Mouse (Mus musculus): ENCODE results near the gene Rhpn2. TPM values are rescaled to one million over a fixed set of nuclear protein-coding genes. Genes with fewer than 3 reads are reported as not detected.
"Not testable (repeated sequence)": the region's sequence is repeated elsewhere in the genome, so short reads cannot be mapped to it uniquely, and the experiment has no call there.

Gene Rhpn2
- 4.3 and 5.0 TPM in 2 replicates for polyA plus RNA-seq (2012; rRNA removed)

GRCm38 (mm10) chr7:35333692-35334526 lies at the start of gene Rhpn2:
Gene Rhpn2, plus strand, starts transcription at chr7:35334170.
- DNase-seq (ENCODE audit: low spot score), result peak; percentile 92

GRCm38 (mm10) chr7:35293464-35293863 lies 40.5 kb upstream of the Rhpn2 start:
- no peak for DNase-seq (ENCODE audit: low spot score)

GRCm38 (mm10) chr7:35295631-35296030 lies 38.3 kb upstream of the Rhpn2 start:
- no peak for DNase-seq (ENCODE audit: low spot score)

DNA sequence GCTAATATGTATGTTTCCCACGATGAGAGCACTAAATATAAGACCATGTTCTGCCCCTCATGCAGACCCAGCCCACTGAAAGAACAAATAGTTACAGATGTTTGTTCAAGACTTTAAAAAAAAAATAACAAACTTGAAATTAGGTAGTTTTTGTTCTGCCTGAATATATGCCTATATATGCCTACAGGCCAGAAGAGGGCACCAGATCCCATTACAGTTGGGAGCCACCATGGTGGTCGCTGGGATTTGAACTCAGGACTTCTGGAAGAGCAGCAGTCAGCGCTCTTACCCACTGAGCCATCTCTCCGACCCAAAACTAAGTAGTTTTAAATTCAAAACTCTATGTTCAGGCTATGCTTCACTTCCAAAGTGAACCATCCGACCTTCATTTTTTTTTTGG lies 36.1 kb upstream of the Rhpn2 start:
- DNase-seq (ENCODE audit: low spot score), result no peak

- no peak for DNase-seq (ENCODE audit: low spot score)
Observed at GRCm38 (mm10) chr7:35299656-35300055, 34.3 kb upstream of the Rhpn2 start.

DNA sequence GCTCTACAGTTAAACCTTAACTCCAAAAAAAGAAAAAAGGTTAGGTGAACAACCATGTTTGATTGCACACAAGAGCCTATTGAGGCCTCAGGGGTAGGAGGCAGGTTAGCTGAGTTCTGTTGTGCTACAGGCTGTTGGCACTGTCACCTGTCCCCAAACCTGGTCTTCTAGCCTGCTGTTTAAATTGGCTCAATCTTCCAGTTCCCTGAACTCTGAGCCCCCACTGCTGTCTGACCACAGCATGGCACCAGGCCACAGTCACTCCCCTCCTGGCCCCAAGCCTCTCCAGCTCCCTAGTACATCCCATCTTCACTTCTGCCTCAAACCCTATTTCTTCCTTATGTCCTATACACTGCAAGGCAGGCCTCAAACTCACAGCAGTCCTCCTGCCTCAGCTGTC lies 33.2 kb upstream of the Rhpn2 start:
- DNase-seq (ENCODE audit: low spot score), result no peak

GRCm38 (mm10) chr7:35311214-35311613 lies 22.8 kb upstream of the Rhpn2 start:
- DNase-seq (ENCODE audit: low spot score), result no peak

DNA sequence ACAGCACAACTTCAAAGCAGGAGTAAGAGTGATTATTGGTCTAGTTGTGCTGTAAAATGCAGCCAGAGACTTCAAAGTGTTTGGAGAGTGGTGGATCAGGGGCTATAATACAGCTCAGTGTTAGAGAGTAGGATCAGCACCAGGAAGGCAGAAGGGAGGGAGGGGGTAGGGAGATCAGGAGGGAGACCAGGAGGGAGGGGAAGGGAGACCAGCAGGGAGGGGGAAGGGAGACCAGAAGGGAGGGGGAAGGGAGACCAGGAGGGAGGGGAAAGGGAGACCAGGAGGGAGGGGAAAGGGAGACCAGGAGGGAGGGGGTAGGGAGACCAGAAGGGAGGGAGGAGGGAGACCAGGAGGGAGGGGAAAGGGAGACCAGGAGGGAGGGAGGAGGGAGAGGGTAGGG lies 19.8 kb upstream of the Rhpn2 start:
- DNase-seq (ENCODE audit: low spot score), result no peak

DNA sequence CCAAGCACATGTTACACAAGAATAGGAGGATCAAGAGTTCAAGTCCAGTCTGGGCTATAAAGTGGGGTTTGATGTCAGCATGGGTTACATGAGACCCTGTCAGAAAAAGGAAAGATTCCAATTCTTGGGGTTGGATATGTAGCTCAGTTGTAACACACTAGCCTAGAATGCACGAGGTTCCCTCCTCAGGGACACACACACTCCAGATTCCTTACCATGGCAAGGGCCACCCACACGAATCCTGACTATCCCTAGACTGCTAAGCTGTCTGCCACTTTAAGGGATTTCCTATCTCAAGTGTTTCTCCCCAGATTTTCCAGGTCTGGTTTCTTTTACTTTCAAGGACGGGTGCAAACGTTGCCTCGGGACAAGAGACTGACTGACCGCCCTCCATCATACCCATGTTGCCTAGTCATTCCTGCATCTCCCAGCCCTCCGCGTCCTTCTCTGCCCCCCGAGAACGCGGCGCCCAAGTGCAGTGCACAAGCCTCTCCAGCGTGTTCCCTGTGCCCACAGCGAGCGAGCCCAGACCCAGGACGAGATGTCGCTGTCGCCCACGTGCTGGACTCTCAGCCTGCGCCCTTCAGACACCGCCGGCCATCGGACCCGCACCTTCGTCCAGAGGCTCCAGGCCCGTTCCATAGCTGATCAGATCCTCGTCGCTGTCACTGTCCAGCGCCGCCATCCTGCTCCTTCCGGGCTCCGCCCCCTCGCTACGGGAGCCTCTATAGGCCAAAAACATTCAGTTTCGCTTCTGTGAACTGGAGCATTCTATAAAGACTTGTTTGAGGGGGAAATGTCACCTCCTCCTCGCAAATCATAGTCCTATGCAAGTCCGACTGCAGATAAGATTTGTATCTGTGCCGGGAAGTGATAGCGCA lies 16.0 kb upstream of the Rhpn2 start, which contains the start of gene Gpatch1:
Gene Gpatch1, minus strand, starts transcription at position 712 of the 881 bp plus-strand sequence.
- DNase-seq (ENCODE audit: low spot score), result peak; percentile 84

- DNase-seq (ENCODE audit: low spot score), result not testable (repeated sequence)
Observed at GRCm38 (mm10) chr7:35319221-35319620, 14.7 kb upstream of the Rhpn2 start.

- no peak for DNase-seq (ENCODE audit: low spot score)
Observed at GRCm38 (mm10) chr7:35319755-35320154, 14.2 kb upstream of the Rhpn2 start.

DNA sequence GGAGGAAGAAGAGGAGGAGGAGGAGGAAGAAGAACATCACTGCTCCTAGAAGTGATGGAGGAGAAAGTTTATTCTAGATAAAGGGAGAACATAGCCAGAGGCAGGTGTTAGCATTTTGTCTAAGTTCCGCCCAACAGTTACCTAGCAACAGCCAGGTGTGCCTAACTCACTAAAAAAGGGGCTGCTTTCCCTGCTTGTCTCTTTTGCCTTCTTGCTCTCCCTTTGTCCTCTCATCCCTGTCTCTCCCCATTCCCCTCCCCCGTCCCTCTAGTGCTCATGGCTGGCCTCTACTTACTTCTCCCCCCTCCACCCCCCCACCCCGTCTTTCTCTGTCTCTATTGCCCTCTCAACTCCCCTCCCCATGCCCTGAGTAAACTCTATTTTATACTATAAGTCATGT lies 11.8 kb upstream of the Rhpn2 start:
- DNase-seq (ENCODE audit: low spot score), result no peak

GRCm38 (mm10) chr7:35322732-35323420 lies 11.1 kb upstream of the Rhpn2 start:
- no peak for DNase-seq (ENCODE audit: low spot score)

DNA sequence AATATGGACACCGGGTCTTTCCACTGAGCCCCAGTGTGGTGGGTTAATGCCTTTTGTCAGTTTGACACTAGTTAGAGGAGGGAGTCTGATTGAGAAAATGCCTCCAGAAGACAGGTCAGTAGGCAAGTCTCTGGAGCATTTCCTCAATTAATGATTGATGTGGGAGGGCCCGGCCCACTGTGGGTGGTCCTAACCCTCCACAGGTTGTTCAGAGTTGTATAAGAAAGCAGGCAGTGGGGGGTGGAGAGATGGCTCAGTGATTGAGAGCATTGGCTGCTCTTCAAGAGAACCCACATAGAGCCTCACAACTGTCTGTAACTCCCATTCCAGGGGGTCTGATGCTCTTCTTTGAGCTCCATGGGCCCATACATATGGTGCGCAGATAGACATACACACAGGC lies 2.4 kb upstream of the Rhpn2 start:
- no peak for DNase-seq (ENCODE audit: low spot score)

- no peak for DNase-seq (ENCODE audit: low spot score)
Observed at GRCm38 (mm10) chr7:35333231-35333651, 729 bp upstream of the Rhpn2 start.

DNA sequence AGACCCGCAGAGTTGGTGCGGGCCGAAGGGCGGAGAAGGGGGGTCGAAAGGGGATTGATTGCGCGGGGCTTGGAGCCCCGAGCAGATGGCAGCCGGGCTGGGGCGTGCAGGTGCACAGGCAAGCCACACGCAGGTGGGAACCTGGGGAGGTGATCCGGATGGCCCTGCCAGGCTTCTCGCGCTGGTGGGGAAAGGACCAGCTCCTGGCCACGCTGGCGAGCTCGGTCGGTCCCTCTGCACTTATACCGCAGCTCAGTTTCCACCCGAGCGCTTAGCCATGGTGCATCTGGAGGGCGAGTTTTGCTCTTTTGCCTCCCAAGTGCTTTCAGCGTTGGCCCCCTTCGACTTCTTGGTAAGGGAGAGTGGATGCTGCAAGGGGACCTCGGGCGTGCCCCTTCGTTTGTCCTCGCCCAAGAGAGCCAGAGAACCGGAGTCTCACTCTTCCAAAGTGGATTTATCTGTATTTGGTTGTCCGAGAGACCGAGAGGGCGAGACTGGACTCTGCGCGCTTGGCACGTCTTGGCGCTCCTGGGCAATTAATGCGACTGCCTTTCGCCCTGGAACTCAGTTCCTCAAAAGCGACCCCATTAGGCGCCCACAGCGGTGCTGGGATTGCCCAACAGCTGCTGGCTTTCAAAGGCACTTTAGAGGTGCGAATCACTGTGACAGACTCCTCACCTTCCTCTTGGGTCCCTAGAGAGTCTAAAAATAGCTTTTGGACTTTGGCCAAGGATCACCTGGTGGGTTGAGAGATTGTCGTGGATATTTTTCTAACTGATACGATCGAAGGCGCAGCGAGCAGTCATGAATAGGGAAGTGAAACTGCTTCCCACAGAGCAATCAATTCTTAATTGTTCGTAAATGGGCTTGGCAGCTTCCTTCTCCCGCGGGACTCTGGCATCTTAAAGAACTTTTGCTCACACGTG lies 820 bp downstream of the Rhpn2 start:
- peak; percentile 43 for DNase-seq (ENCODE audit: low spot score)

DNA sequence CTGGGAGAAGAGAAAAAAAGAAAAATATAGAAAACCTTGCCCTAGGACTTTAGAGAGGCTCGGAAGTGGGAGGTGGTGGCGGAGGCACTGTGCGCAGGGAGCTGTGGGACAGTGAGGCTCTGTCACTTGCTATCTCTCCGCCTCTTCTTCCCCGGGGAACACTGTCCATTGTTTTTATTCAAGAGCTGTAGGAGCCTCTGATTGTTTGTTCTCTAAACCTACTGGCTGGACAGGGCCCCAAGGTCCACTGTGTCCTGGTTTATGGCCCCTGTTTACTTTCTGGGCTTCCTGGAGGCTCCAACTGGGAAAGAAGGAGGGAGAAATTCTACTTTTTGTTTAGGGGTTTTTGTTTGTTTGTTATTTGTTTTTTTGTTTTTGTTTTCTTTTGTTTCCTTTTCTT lies 6.2 kb downstream of the Rhpn2 start:
- no peak for DNase-seq (ENCODE audit: low spot score)

DNA sequence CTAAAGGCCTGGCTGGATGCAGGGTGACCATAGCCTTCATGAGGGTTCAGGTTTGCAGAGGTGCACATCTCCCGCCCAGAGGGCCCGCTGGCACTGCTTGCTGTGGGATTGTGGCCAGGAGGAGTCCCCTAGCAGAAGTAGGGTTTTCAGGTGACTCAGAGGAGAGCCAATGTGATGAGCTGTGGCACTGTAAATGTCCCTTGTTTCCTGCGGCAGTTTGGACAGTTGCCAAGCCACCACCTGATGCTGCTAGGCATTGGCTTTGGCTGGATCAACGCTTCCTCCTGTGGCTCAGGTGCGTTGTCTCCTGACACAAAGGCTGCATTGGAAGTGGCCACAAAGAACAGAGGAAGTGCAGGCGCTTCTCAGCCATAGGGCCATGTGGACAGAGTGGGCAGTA lies 7.3 kb downstream of the Rhpn2 start:
- no peak for DNase-seq (ENCODE audit: low spot score)

DNA sequence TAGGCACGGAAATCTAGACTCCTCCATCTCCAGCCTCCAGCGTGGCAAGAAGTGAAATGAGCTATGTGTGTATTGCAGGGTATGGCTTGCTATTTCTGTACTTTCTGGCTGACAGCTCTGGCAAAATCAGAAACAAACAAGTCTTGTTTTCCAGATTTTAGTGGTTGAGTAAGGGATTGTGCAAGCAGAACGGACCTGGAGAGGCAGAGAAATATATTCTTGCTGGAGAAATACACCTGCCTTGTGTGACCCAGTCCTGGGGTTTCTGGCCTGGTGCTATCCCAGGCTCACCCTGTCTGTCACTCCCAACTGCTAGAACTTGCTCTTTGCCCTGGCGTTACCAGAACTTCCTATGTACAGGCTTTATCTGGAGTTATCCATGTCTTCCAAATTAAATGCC lies 8.5 kb downstream of the Rhpn2 start:
- DNase-seq (ENCODE audit: low spot score), result no peak

GRCm38 (mm10) chr7:35344785-35345330 lies 10.9 kb downstream of the Rhpn2 start:
- DNase-seq (ENCODE audit: low spot score), result no peak

All from urinary bladder, adult 2 months (tissue).